ENCODE assay signal across 24 mouse cellular contexts in the genomic region with DNA sequence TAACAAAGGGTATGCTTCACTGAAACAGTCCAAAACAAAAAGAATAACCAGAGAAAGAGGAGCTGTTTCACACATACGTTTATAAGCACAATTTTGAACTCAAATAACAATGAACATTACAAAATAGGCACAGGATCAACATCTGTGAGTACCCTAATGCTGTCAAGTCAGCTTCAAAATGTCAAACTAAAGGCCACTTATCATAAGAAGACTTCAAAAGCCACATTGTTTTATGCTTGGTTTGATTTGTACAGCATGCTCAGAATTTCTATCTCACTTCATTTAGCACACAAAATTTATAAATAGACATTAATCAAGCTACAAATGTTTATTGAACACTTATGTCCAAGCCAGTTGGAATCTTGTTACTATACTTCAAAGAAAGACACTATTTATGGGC.
DNase-seq lines count a peak whose midpoint lies in the region; ATAC-seq and TF ChIP-seq lines count a peak whose summit lies in the region.
"Had no signal": no experiment of that assay in that cellular context is flagged by ENCODE, and none has a peak within 500 bp of the region (broad histone marks: within the 10 kb centered on the region; RNA-seq: fewer than 3 reads in every experiment).

No protein-coding gene starts in this region.

- TF ChIP-seq CTCF in lung, embryonic 14.5 days (IDR thresholded peaks at IDR 0.05; ENCODE audit: low read depth): no peak
- no peak for TF ChIP-seq CTCF in lung, postnatal 0 days (IDR thresholded peaks at IDR 0.05)

- WGBS in lung, embryonic 14.5 days: 16% methylated on average over 1 of the region's 1 CpGs
- 20% methylated on average over 1 of the region's 1 CpGs for WGBS in lung, postnatal 0 days

- ATAC-seq in lung, embryonic 14.5 days (ENCODE audit: insufficient read depth): peak; percentile 69; the same call in 1 of the 2 replicates
- peak; percentile 37; the same call in 1 of the 2 replicates for ATAC-seq in lung, postnatal 0 days
- ATAC-seq: activated CD4-positive, CD25-positive, alpha-beta regulatory T cell, adult 4 months; CD4-positive, CD25-positive, alpha-beta regulatory T cell, adult 4 months; forebrain, embryonic 13.5 days had no signal

- DNase-seq in lung, embryonic 14.5 days: peak; percentile 80
- no peak for DNase-seq in lung, postnatal 4 days
- peak; percentile 39 for DNase-seq in lung, postnatal 0 days (ENCODE audit: low spot score)
- no peak for DNase-seq in lung, postnatal 14 days
- DNase-seq in Muller cell, postnatal 12 days (ENCODE audit: inconsistent ontology term): peak; percentile 39
- DNase-seq in embryo, embryonic 10.5 days (ENCODE audit: low spot score): no peak
- DNase-seq: adrenal gland, adult 8-10 months; adrenal gland, postnatal 25 days; cerebellum, adult 11-12 months; cerebellum, adult 8-10 months; cerebellum, postnatal 10 days; cerebellum, postnatal 36 days; gastrocnemius, postnatal 10 days; gastrocnemius, postnatal 36 days; heart, adult 2 months; heart, postnatal 14 days; heart, postnatal 4 days had no signal

- peak; percentile 33; the same call in 1 of the 2 replicates for TF ChIP-seq EP300 in lung, postnatal 0 days (IDR thresholded peaks at IDR 0.05)

- H3K9me3 ChIP-seq in lung, embryonic 14.5 days (ENCODE audit: low read depth, low read length): no peaks in the 10 kb centered on the region
- H3K9me3 ChIP-seq in lung, postnatal 0 days (ENCODE audit: low read length): no peaks in the 10 kb centered on the region
- H3K9me3 ChIP-seq: forebrain, embryonic 10.5 days; forebrain, embryonic 13.5 days; heart, embryonic 10.5 days; heart, embryonic 13.5 days; hindbrain, embryonic 15.5 days had no signal

- H3K4me2 ChIP-seq in lung, embryonic 14.5 days: no peak overlapping the region
- no peak overlapping the region for H3K4me2 ChIP-seq in lung, postnatal 0 days (replicated peaks; ENCODE audit: low read depth, low read length)
- H3K4me2 ChIP-seq: forebrain, embryonic 13.5 days; heart, embryonic 13.5 days; hindbrain, embryonic 15.5 days had no signal

- H3K27me3 ChIP-seq in lung, embryonic 14.5 days (ENCODE audit: insufficient read depth, low read length): no peaks in the 10 kb centered on the region
- H3K27me3 ChIP-seq in lung, postnatal 0 days (replicated peaks; ENCODE audit: insufficient read depth, low read length): no peaks in the 10 kb centered on the region
- H3K27me3 ChIP-seq: forebrain, embryonic 13.5 days; heart, embryonic 13.5 days; hindbrain, embryonic 15.5 days had no signal

- H3K4me1 ChIP-seq in lung, embryonic 14.5 days (ENCODE audit: insufficient read depth): 0 out of 2 replicates have a peak, but pooled peaks cover 4% of the 10 kb centered on the region
- no peaks in the 10 kb centered on the region for H3K4me1 ChIP-seq in lung, postnatal 0 days (ENCODE audit: insufficient read depth, low read depth, low read length)
- H3K4me1 ChIP-seq: forebrain, embryonic 10.5 days had no signal

- no peak overlapping the region for H3K9ac ChIP-seq in lung, embryonic 14.5 days
- H3K9ac ChIP-seq in lung, postnatal 0 days (replicated peaks; ENCODE audit: low read depth): no peak overlapping the region
- H3K9ac ChIP-seq: forebrain, embryonic 13.5 days; heart, embryonic 13.5 days; hindbrain, embryonic 15.5 days had no signal

- H3K36me3 ChIP-seq in lung, embryonic 14.5 days (ENCODE audit: insufficient read depth): no peaks in the 10 kb centered on the region
- no peaks in the 10 kb centered on the region for H3K36me3 ChIP-seq in lung, postnatal 0 days (ENCODE audit: insufficient read depth, low read length)
- H3K36me3 ChIP-seq: forebrain, embryonic 10.5 days; heart, embryonic 10.5 days; heart, embryonic 13.5 days; hindbrain, embryonic 15.5 days had no signal

- H3K4me3 ChIP-seq in lung, embryonic 14.5 days (ENCODE audit: low read depth, low read length): no peak overlapping the region
- H3K4me3 ChIP-seq in lung, postnatal 0 days (ENCODE audit: low read depth, low read length): no peak overlapping the region
- H3K4me3 ChIP-seq: forebrain, embryonic 10.5 days; forebrain, embryonic 13.5 days; heart, adult 2 months; heart, embryonic 10.5 days; heart, embryonic 13.5 days; hindbrain, embryonic 15.5 days had no signal

- no peak overlapping the region for H3K27ac ChIP-seq in lung, embryonic 14.5 days (ENCODE audit: low read depth)
- H3K27ac ChIP-seq in lung, postnatal 0 days (ENCODE audit: low read length): no peak overlapping the region
- H3K27ac ChIP-seq: forebrain, embryonic 10.5 days; forebrain, embryonic 13.5 days; heart, adult 2 months; heart, embryonic 10.5 days; heart, embryonic 13.5 days had no signal

Comparison
In these comparisons a context has a peak if more than half of its experiments do, and no peak if none do; other contexts are left out.
1. DNase-seq: peak in lung, embryonic 14.5 days (single experiment), lung, postnatal 0 days (single experiment) and Muller cell, postnatal 12 days (single experiment); none in lung, postnatal 4 days (0 of 2), lung, postnatal 14 days (single experiment) and embryo, embryonic 10.5 days (single experiment).